Mouse (Mus musculus): Measurements from ENCODE around the gene Depdc1a. TPM values are rescaled to one million over a fixed set of nuclear protein-coding genes. Genes with fewer than 3 reads are reported as not detected.

Depdc1a gene
- polyA plus RNA-seq, 1 experiment from 2014 or later = 37.7 TPM

Other genes with a start within 250 kb of the Depdc1a start
- not detected in 2 replicates for gene Rpe65, start 103.7 kb downstream of the Depdc1a start, polyA plus RNA-seq (2014; fragmentation: Nextera tagmentation; extraction: Ambion mirVana)